Mouse (Mus musculus): Measurements from ENCODE around the gene Prr5l. TPM values are rescaled to one million over a fixed set of nuclear protein-coding genes. Genes with fewer than 3 reads are reported as not detected.

The Prr5l gene
- polyA plus RNA-seq, 1 experiment from 2014 or later, result 3.8 TPM

- Histone ChIP-seq H3K4me1 (replicated peaks; ENCODE audit: control insufficient read depth, insufficient read depth) (0 out of 2 replicates have a peak, but pooled peaks cover 2% of the 10 kb centered on the region), H3K9me3 (ENCODE audit: control insufficient read depth, low read length) (no peaks in the 10 kb centered on the region), H3K4me3 (ENCODE audit: low read depth, low read length) (no peak overlapping the region), H3K4me2 (replicated peaks; ENCODE audit: low read depth) (no peak overlapping the region), H3K36me3 (ENCODE audit: control insufficient read depth, insufficient read depth, low read length) (no peaks in the 10 kb centered on the region), H3K27ac (replicated peaks) (no peak overlapping the region), H3K9ac (ENCODE audit: low read length) (no peak overlapping the region), H3K27me3 (ENCODE audit: control insufficient read depth, insufficient read depth, low read length) (no peaks in the 10 kb centered on the region)
- 46% methylated on average over 5 of the region's 5 CpGs for WGBS
- no peak for DNase-seq (ENCODE audit: low spot score)
- ATAC-seq (ENCODE audit: low FRiP score, low TSS enrichment), result no peak
- TF ChIP-seq CTCF (IDR thresholded peaks at IDR 0.05; ENCODE audit: low read depth), result no peak
- no peak for TF ChIP-seq EP300 (optimal IDR thresholded peaks at IDR 0.05)
Measured at GRCm38 (mm10) chr2:101814272-101814625, 68.6 kb downstream of the Prr5l start.

- no peaks in the 10 kb centered on the region for H3K27me3 ChIP-seq (ENCODE audit: control insufficient read depth, insufficient read depth, low read length)
- 51% methylated on average over 6 of the region's 6 CpGs for WGBS
- DNase-seq (ENCODE audit: low spot score), result no peak
- ATAC-seq (ENCODE audit: low FRiP score, low TSS enrichment), result no peak
- 0 out of 2 replicates have a peak, but pooled peaks cover 2% of the 10 kb centered on the region for H3K4me1 ChIP-seq (replicated peaks; ENCODE audit: control insufficient read depth, insufficient read depth)
- no peak overlapping the region for H3K27ac ChIP-seq (replicated peaks)
- TF ChIP-seq CTCF (IDR thresholded peaks at IDR 0.05; ENCODE audit: low read depth), result no peak
- no peak for TF ChIP-seq EP300 (optimal IDR thresholded peaks at IDR 0.05)
- no peaks in the 10 kb centered on the region for H3K36me3 ChIP-seq (ENCODE audit: control insufficient read depth, insufficient read depth, low read length)
- no peak overlapping the region for H3K4me3 ChIP-seq (ENCODE audit: low read depth, low read length)
- H3K4me2 ChIP-seq (replicated peaks; ENCODE audit: low read depth), result no peak overlapping the region
- no peaks in the 10 kb centered on the region for H3K9me3 ChIP-seq (ENCODE audit: control insufficient read depth, low read length)
- H3K9ac ChIP-seq (ENCODE audit: low read length), result no peak overlapping the region
Measured at GRCm38 (mm10) chr2:101813581-101814271, 69.1 kb downstream of the Prr5l start.

- Histone ChIP-seq H3K9me3 (ENCODE audit: control insufficient read depth, low read length) (no peaks in the 10 kb centered on the region), H3K9ac (ENCODE audit: low read length) (no peak overlapping the region), H3K36me3 (ENCODE audit: control insufficient read depth, insufficient read depth, low read length) (no peaks in the 10 kb centered on the region), H3K4me2 (replicated peaks; ENCODE audit: low read depth) (no peak overlapping the region), H3K4me1 (replicated peaks; ENCODE audit: control insufficient read depth, insufficient read depth) (0 out of 2 replicates have a peak, but pooled peaks cover 2% of the 10 kb centered on the region), H3K27ac (replicated peaks) (no peak overlapping the region), H3K27me3 (ENCODE audit: control insufficient read depth, insufficient read depth, low read length) (no peaks in the 10 kb centered on the region), H3K4me3 (ENCODE audit: low read depth, low read length) (no peak overlapping the region)
- 90% methylated on average over 3 of the region's 3 CpGs for WGBS
- ATAC-seq (ENCODE audit: low FRiP score, low TSS enrichment), result no peak
- TF ChIP-seq CTCF (IDR thresholded peaks at IDR 0.05; ENCODE audit: low read depth) (no peak), EP300 (optimal IDR thresholded peaks at IDR 0.05) (no peak)
- no peak for DNase-seq (ENCODE audit: low spot score)
Measured at GRCm38 (mm10) chr2:101811925-101812324, 70.9 kb downstream of the Prr5l start.

GRCm38 (mm10) chr2:101810774-101811173 is 72.1 kb downstream of the Prr5l start:
- Histone ChIP-seq H3K27me3 (ENCODE audit: control insufficient read depth, insufficient read depth, low read length) (no peaks in the 10 kb centered on the region), H3K36me3 (ENCODE audit: control insufficient read depth, insufficient read depth, low read length) (no peaks in the 10 kb centered on the region), H3K4me1 (replicated peaks; ENCODE audit: control insufficient read depth, insufficient read depth) (0 out of 2 replicates have a peak, but pooled peaks cover 2% of the 10 kb centered on the region), H3K9ac (ENCODE audit: low read length) (no peak overlapping the region), H3K27ac (replicated peaks) (no peak overlapping the region), H3K9me3 (ENCODE audit: control insufficient read depth, low read length) (no peaks in the 10 kb centered on the region), H3K4me3 (ENCODE audit: low read depth, low read length) (no peak overlapping the region), H3K4me2 (replicated peaks; ENCODE audit: low read depth) (no peak overlapping the region)
- WGBS, result 61% methylated on average over 8 of the region's 8 CpGs
- TF ChIP-seq EP300 (optimal IDR thresholded peaks at IDR 0.05) (no peak), CTCF (IDR thresholded peaks at IDR 0.05; ENCODE audit: low read depth) (no peak)
- ATAC-seq (ENCODE audit: low FRiP score, low TSS enrichment) (no peak), DNase-seq (ENCODE audit: low spot score) (no peak)

GRCm38 (mm10) chr2:101809640-101810305 is 73.1 kb downstream of the Prr5l start:
- 70% methylated on average over 6 of the region's 6 CpGs for WGBS
- Histone ChIP-seq H3K4me2 (replicated peaks; ENCODE audit: low read depth) (no peak overlapping the region), H3K4me3 (ENCODE audit: low read depth, low read length) (no peak overlapping the region), H3K27me3 (ENCODE audit: control insufficient read depth, insufficient read depth, low read length) (no peaks in the 10 kb centered on the region), H3K4me1 (replicated peaks; ENCODE audit: control insufficient read depth, insufficient read depth) (0 out of 2 replicates have a peak, but pooled peaks cover 2% of the 10 kb centered on the region), H3K9me3 (ENCODE audit: control insufficient read depth, low read length) (no peaks in the 10 kb centered on the region), H3K27ac (replicated peaks) (no peak overlapping the region), H3K36me3 (ENCODE audit: control insufficient read depth, insufficient read depth, low read length) (no peaks in the 10 kb centered on the region), H3K9ac (ENCODE audit: low read length) (no peak overlapping the region)
- no peak for TF ChIP-seq EP300 (optimal IDR thresholded peaks at IDR 0.05)
- no peak for TF ChIP-seq CTCF (IDR thresholded peaks at IDR 0.05; ENCODE audit: low read depth)
- ATAC-seq (ENCODE audit: low FRiP score, low TSS enrichment), result no peak
- DNase-seq (ENCODE audit: low spot score), result no peak

- Histone ChIP-seq H3K9me3 (ENCODE audit: control insufficient read depth, low read length) (no peaks in the 10 kb centered on the region), H3K4me1 (replicated peaks; ENCODE audit: control insufficient read depth, insufficient read depth) (no peaks in the 10 kb centered on the region), H3K9ac (ENCODE audit: low read length) (no peak overlapping the region), H3K27ac (replicated peaks) (no peak overlapping the region), H3K27me3 (ENCODE audit: control insufficient read depth, insufficient read depth, low read length) (no peaks in the 10 kb centered on the region), H3K36me3 (ENCODE audit: control insufficient read depth, insufficient read depth, low read length) (no peaks in the 10 kb centered on the region), H3K4me2 (replicated peaks; ENCODE audit: low read depth) (no peak overlapping the region), H3K4me3 (ENCODE audit: low read depth, low read length) (no peak overlapping the region)
- no peak for TF ChIP-seq EP300 (optimal IDR thresholded peaks at IDR 0.05)
- TF ChIP-seq CTCF (IDR thresholded peaks at IDR 0.05; ENCODE audit: low read depth), result no peak
- 54% methylated on average over 5 of the region's 5 CpGs for WGBS
- no peak for DNase-seq (ENCODE audit: low spot score)
- no peak for ATAC-seq (ENCODE audit: low FRiP score, low TSS enrichment)
Measured at GRCm38 (mm10) chr2:101807756-101808155, 75.1 kb downstream of the Prr5l start.
